Mouse (Mus musculus): Measurements from ENCODE around the gene Gkn2.

DNA sequence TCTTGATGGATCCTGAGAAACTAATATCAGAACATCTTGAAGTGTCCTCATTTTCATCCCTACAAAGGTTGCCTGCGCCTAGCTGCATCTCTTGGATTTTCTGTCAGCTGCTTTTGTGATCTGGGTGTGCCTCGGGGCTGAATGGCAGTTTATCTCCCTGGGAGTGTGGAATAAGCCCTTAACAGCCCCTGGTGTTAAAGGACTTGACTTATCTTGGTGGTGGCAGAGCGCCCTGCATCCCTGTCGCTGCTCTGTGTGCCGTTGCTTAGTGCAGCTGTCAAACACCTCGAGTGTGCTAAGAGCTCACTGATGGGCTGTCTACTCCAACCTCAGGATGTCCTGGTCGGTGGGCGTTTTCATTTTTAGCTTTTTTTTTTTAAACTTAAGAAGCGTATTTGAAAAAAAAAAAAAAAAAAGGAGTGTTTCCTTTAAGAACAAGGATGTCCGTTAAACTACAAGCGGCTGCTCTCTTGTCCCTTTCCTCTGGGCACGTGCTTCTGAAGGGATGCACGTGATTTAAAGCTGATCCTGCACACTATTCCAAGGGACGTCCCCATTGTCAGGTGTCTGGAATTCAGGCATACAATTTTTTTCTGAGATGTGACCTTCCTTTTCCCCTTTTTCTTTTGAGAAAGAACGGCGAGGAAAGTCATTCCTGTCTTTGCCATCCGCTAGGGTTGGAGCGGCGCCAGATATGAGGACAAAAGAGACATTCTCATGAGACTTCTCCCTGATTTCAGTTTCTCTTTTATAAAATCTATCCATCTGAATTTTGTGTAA, 51.1 kb downstream of the Gkn2 start:
- no peak for TF ChIP-seq GATA1 (IDR thresholded peaks at IDR 0.05; ENCODE audit: borderline replicate concordance, low read length)
- no peak for TF ChIP-seq FLI1 (IDR thresholded peaks at IDR 0.05; ENCODE audit: low read length)

Data from megakaryocyte, embryonic 14.5 days (primary cell).